Mouse (Mus musculus): ENCODE results near the gene Efs. TPM values are rescaled to one million over a fixed set of nuclear protein-coding genes. Genes with fewer than 3 reads are reported as not detected.
A peak's percentile ranks its signal among the peaks of the same experiment; 100 is the strongest.

Efs gene
- total RNA-seq, 2 experiments from 2014 or later = 2.5 to 2.8 TPM

DNA sequence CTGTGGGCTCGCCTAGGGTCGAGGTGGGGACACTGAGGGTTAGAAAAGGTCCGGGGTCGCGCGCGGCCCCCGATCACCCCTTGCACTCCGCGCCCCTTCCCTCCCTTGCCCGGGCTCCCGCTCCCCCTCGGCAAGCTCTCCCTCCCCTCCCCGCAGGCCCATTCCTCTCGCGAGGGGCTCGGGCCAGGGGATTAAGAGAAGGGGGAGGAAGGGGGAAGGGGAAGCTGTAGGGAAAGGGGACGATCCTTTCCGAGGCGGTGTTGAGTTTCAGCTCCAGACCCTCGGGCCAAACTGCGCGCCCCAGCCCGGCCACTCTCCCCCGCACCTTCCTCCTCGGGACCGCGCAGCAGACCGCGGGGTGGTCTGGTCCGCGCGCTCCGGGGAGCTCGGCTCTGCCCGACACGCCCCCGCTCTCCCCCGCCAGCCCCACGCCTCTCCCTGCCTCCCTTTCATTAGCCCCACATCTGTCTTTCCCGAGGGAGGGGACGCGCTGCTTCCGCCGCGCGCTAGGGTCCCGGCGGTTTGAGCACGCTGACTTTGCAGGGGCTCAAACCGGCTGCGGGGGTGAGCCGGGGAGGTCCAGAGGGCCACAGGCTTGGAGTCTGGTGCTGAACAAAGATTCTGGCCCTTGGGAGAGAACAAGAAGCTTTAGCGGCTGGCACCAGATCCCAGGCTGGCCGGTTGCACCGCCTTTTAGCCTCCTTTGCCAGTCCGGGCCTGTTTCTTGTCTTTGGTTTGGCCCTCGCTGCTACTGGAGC, 654 bp upstream of the Efs start:
- intact Hi-C loops (cut with DNase I) = no loop called here

DNA sequence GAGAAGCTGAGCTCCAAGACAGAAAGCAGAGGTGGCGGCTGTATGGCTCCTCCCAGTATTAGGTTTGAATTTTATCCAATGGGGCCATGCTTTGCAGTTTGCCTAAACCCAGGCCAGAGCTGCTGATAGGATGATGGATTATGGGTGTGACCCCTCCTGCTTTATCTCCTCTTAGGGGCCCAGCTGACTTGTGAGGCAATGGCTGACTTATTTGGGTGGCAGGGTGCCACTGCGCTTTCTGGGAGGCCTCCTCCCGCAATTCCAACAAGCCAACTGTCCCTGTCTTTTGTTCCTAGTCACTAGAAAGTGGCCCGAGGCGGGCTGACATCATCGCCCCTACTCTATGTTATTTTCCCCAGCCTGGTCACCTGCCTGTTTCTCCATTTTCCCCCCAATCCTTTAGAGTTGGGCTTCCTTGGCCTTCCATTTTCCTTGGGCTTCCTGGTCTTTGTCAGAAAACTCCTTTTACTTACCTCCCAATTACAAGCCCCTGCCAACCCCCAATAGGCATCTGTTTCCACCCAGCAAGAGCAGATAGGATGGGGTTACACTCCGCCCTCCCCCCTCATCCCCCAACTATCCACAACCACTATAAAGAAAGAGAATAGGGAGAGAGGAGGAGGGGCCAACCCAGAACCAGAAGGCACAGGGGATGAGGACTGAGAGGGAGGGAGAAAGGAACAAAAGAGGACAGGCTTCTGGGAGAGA, 1.1 kb downstream of the Efs start:
- intact Hi-C loops (cut with DNase I) = no loop called here
- DNase-seq = peak; percentile 59 to 64

More for the DNA sequence above, 654 bp upstream of the Efs start:
- DNase-seq = peak; percentile 62 to 65

DNA sequence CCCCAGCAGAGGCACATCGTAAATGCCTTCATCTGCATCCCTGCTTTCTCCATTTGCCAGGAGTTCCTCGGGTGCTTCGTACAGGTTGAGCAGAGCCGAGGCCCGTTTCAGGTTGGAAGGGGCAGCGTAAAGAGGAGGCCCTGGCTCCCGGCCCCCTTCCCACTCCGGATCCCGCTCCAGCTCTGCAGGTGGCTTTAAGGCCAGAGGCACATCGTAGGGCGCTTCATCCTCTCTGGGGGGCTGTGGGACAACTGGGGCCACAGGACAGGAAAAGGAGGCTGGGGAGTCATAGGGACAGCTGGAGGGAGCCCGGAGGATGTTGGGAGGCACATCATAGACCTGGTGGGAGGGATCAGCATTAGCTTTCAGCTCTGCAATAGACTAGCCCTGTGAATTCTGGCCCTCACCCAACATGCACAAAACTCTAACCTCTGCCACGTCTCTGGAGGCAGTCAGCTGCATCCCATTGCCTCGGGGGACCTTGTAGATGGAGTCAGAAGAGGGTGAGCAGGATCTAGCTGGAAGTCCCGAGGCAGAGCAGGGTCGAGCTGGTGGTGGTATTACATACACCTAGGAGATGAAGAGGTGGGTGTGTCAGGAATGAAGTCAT, 5.7 kb downstream of the Efs start:
- DNase-seq = no peak
- intact Hi-C loops (cut with DNase I) = no loop called here

DNA sequence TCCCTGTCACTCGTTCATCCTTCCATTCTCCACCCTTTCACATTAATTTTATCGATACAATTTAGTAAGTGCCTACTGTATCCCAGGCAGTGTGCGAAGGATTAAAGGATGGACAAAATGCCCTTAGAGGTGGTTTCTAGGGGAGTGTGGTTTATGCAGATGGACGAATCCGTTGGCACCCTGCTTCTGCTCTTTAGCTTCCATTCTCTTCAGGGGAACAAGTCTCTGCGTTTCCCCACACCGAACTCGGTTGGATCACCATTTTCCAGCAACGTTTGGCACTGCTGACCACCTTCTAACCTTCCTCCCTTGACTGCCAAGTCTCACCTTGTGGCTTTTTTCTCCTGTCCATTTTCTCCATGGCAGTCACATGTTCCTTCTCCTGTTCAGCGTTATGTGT, 12.6 kb downstream of the Efs start:
- intact Hi-C loops (cut with DNase I) = no loop called here
- no peak for DNase-seq

DNA sequence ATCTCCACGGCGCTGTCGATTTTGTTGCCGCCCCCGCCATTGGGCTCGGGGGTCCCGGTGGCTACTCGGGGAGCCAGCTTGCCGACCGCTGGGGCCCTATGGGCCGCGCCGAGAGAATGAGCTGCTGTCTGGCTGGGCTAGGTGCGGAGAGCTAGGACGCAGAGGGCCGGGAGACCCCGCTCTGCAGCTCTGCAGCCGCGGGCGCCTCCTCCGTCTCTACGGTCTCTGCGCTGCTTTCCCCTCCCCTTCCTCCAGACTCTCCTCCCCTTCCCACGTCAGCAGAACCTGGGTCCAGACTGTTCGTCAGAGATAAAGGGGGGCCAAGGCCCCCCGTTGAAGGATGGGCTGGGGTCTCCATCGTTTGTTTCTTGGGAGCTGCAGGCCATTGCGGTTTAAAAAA, 13.0 kb downstream of the Efs start, which contains the start of gene Slc22a17:
Gene Slc22a17 (minus strand): TSS at position 247 of the 400 bp plus-strand sequence.
- intact Hi-C loops (cut with DNase I) = no loop called here

DNA sequence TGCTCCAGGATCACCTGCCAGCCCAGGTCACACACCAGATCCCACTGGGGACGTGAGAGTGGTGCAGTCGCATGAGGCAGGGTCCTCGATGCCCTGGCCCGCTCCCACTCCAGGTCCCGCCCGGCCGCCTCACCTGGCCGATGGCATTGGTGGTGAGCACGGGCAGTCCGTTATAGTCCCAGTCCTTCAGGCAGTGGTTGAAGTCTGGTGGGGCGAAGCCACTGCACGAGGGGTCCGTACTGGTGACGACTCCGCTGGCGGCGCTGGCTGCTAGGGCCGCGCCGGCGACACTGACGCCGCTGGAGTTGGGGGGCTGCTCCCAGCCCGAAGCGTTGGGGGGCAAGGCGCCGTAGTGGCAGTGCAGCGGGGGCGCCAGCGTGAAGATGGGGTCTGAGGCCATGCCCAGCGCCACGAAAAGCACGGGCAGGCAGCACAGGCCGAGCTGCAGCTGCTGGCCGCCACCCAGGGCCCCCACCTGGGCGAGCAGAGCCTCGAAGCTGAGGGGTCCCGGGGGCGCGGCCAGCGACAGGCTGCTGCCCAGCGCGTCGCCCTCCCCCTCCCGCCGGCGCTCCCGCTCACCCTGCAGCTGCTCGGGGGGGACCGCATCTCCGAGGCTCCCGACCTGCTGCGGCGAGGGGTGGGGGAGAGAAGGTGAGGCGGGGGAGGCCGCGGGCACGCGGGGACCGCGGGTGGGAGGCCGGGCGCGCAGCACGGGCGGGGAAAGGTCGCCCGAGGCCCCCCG, 13.6 kb downstream of the Efs start:
- DNase-seq = no peak
- intact Hi-C loops (cut with DNase I) = no loop called here

More for the DNA sequence above, 13.0 kb downstream of the Efs start, which contains the start of gene Slc22a17:
- peak; percentile 70 to 72 for DNase-seq

DNA sequence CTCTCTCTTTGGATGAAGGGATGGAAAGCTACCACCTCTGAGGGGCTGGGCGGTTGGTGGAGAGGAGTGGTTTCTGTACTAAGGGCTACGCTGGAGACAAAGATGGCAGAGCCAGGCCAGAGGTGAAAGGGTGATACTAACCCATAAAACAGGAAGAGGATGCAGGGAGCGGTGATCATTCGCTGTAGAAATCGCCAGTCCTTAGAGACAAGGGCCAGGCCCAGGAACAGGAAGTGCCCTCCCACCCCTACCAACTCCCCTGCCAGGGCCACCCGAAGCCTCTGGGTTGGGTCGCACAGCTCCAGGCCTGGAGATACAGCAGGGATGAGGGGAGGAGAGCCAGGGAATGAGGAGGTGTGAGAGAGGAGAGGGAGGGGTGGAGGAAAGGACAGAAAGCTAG, 17.2 kb downstream of the Efs start:
- DNase-seq = no peak
- intact Hi-C loops (cut with DNase I) = no loop called here

DNA sequence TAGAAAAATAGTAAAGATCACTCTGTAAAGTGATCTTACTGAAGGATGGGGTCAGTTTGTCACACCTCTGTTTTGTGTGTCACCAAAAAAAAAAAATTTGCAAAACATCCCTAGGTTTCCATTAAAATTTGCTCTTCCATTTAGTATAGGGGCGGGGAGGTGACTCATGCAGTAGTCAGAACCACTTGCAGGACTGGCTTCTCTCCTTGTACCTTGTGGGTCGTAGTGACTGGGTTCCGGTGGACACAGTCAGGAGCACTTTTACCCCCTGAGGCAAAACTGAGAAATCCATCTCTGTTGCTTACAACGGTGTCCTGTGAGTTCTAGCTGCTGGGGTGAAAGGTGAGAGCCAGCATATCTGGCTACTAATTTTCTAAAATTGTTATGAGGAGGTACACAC, 22.3 kb downstream of the Efs start:
- DNase-seq = no peak
- intact Hi-C loops (cut with DNase I) = no loop called here

DNA sequence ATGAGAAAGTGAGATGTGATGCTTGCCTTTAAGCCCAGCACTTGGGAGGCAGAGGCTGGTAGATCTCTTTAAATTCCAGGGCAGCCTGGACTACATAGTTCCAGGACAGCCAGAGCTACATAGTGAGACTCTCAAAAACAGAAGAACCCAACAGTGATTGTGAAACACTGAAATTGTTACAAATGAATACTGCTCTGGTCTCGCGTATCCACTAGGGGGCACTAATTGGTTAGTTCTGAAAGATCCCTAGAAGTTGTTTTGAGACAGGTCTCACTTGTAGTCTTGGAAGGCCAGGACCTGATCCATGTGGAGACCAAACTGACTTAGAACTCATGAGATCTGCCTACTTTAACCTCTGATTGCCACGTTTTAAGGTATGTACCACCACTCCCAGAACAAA, 25.5 kb downstream of the Efs start:
- DNase-seq = peak; percentile 59 to 67
- intact Hi-C loops (cut with DNase I) = loop anchor here (1.0 to 2.0 kb wide), 3 partner anchors 39 to 178 kb away; partner anchors contain the start of gene Ngdn

DNA sequence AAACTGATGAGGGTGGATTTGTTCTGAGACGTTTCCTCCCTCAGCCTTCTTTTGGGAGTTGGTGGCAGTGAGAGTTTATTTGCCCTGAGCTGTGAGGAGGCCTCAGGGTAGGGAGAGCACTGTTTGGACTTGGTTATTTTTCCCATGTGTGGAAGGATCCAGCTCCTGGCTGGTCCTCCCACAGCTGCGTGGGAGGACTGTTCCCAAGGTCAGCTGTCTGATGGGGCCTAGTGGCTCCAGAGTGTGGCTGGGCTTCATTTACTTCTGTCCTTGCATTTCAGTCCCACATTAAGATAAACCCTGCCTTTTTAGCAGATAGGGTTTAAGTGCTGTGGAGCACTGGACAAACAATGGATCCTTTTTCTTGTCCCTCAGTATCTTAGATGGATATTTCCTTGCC, 28.5 kb downstream of the Efs start:
- intact Hi-C loops (cut with DNase I) = loop anchor here (5.0 kb wide), 1 partner anchor 200 kb away; no protein-coding TSS in a partner anchor
- DNase-seq = no peak

DNA sequence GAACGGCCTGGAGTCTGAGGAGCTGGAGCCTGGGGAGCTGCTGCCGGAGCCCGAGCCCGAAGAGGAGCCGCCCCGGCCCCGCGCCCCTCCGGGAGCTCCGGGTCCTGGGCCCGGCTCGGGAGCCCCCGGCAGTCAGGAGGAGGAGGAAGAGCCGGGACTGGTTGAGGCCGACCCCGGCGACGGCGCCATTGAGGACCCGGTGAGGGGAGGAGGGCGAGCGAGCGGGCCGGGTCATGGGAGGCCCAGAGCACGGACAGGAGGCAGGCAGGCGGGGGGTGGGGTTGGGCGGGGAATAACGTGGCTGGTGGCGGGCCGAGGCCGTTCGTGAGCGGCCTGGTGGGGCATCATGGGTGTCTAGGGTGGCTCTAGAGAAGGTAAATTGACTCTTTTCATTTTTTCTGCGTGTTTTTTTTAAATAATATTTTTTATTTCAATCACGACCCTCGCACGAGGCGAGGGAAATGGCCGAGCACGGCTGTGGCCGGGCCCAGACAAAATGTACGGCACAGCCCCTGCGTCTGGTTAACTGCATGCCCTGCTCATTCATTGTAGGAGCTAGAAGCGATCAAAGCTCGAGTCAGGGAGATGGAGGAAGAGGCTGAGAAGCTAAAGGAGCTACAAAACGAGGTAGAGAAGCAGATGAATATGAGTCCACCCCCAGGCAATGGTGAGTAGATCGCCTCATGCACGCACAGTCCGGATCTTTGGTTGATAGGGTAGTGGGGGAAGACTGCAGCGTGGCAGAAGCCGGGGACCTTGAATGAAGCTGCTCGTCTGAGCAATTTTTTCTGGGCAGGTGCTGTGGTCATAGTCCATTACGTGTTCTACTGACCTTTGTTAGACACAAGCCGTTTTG, 31.4 kb downstream of the Efs start:
- peak in 1 of 2 experiments; percentile 66 for DNase-seq
- intact Hi-C loops (cut with DNase I) = loop anchor here (5.0 kb wide), 1 partner anchor 203 kb away; no protein-coding TSS in a partner anchor

DNA sequence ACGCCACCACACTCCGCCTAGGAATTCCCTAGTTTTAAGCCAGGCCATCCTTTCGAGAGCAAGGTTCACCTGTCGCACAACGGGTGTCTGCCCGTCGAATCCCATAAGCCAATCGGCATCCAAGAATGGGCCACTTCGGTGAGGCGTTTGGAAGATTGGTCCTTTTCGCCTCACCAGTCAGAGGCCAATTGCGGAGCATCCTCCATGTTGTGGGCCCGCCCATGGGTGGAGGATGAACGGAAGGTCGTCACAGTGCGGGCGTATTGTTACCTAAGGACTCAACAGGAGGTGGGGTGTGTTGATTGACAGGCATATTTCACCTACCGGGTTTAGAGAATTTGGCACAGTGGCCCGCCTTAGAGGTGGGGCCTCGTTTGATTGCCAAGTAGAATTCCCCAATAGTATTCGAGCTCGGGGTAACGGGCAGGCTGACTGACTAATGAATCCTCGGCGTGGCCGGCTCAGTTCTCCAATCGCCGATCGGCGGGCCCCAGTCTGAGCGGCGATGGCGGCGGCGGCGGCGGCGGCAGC, 32.2 kb downstream of the Efs start:
- peak; percentile 96 to 98 for DNase-seq
- intact Hi-C loops (cut with DNase I) = loop anchor here (2.0 kb wide), 1 partner anchor 27 kb away; no protein-coding TSS in a partner anchor

DNA sequence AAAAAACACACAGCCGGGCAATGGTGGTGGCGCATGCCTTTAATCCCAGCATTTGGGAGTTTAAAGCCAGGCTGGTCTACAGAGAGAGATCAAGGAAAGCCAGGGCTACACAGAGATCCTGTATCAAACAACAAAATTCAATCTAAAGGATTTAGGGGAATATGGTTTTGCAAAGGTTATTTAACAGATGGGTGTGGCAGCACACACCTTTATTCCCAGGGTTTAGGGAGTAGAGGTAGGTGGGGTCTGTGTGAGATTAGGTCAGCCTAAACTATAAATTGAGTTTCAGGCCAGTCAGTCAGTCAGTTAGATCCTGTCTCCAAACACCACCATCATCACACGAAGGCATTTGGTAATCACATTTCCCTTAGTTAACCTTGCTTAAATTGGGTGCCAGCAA, 33.7 kb downstream of the Efs start, which contains the start of gene Pabpn1:
Gene Pabpn1 (plus strand): TSS at position 301 of the 400 bp plus-strand sequence.
- intact Hi-C loops (cut with DNase I) = loop anchor here (2.0 kb wide), 1 partner anchor 25 kb away; no protein-coding TSS in a partner anchor

DNA sequence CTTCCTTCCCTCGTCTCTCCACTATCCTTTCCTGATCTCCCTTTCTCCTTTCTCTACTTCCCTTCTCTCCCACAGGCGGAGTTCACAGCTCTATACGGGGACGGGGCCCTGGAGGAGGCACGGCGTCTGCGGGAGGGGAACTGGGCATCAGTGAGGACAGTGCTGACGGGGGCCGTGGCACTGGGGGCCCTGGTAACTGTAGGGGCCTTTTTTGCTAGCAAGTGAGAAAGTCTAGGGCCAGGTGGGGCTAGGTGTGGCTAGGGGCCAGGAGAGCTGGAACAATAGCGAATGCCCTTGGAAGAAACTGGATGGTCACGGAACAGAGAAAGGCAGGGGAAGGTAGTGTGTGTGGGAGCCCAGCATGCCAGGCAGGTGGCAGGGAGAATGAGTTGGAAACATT, 40.6 kb downstream of the Efs start:
- intact Hi-C loops (cut with DNase I) = loop anchor here (10.0 kb wide), 1 partner anchor 631 kb away; the partner anchor contains the start of genes Abhd4 and Dad1
- no peak for DNase-seq

More for the DNA sequence above, 33.7 kb downstream of the Efs start, which contains the start of gene Pabpn1:
- no peak for DNase-seq

DNA sequence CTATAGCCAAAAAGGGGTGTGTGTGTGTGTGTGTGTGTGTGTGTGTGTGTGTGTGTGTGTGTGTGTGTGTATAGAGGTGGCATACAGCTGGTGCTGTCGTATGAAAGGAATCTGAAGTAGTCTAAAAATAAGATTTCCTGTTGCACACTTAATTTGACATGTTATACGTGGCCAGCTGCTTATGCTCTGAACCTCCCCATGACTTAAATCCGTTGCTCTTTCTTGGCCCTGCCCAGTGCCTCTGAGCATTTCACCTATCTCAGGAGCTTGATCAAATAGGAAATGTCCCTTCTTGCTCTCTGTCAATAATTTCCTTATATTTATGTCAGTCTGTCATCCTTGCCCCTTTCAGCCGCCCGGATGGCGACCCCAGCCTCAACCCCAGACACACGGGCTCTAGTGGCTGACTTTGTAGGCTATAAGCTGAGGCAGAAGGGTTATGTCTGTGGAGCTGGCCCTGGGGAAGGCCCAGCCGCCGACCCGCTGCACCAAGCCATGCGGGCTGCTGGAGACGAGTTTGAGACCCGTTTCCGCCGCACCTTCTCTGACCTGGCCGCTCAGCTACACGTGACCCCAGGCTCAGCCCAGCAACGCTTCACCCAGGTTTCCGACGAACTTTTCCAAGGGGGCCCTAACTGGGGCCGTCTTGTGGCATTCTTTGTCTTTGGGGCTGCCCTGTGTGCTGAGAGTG, 41.8 kb downstream of the Efs start:
- intact Hi-C loops (cut with DNase I) = loop anchor here (10.0 kb wide), 1 partner anchor 629 kb away; the partner anchor contains the start of genes Abhd4 and Dad1
- no peak for DNase-seq

DNA sequence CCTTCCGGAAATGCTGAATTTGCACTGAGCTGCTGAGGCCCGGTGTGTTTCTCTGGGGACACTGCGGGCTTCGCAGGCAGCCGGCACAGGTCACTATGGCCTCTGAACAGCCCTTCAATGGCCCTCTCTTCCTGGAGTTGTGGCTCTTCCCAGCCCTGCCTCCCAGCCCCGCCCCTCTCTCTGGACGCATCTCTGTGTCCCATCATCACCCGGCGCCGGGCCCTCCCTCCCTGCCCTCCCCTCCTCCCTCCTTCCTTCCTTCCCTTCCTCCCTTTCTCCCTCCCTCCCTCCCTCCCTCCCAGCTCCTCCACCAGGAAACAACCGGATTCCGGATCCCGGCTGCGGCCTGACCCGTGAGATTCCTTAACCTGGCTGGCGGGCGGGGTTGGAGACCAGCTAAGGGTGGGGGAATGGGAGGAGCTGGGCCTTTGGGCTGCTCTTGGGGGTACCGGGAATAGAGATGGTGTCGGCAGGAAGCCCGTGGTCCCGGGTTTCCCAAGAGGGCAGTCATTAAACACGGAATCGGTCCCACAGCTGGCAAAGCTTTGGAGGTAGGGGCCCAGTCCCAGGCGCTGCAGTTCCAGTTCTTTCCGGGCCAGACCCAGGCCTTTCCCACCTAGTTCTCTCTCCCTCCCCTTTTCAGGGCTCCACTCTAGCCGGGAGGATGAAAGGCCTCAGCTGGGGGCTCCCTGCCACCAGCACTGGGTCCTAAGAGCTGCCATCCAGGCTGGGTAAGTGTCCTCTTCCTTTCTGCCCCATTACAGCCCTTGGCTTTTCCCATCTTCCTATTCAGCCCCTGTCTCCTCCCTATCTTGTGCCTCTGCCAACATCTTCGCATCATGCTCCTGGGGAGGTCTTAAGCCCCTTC, 42.5 kb downstream of the Efs start, which contains the start of the genes Bcl2l2 and Gm20521:
Gene Bcl2l2 (plus strand): TSS at position 224 of the 868 bp plus-strand sequence.
Gene Gm20521 (plus strand): TSS at position 288 of the 868 bp plus-strand sequence.
- intact Hi-C loops (cut with DNase I) = loop anchor here (10.0 kb wide), 1 partner anchor 629 kb away; the partner anchor contains the start of genes Abhd4 and Dad1

More for the DNA sequence above, 42.5 kb downstream of the Efs start, which contains the start of the genes Bcl2l2 and Gm20521:
- DNase-seq = peak; percentile 80 to 82
